Mouse (Mus musculus): ENCODE measurements around the gene Ccdc182.

- no peak for TF ChIP-seq CTCF (IDR thresholded peaks at IDR 0.05; ENCODE audit: extremely low read depth, insufficient read depth, insufficient read length, insufficient replicate concordance)
- no peak for TF ChIP-seq POLR2A (IDR thresholded peaks at IDR 0.05; ENCODE audit: low read depth, low read length)
Measured at GRCm38 (mm10) chr11:88271870-88272269, 22.0 kb upstream of the Ccdc182 start.
